14 mouse cellular contexts compared by ENCODE assay signal in genomic region chr5:116392603-116393002, GRCm38 (mm10). TPM values are rescaled to one million over a fixed set of nuclear protein-coding genes. Genes with fewer than 3 reads are reported as not detected.
A peak's percentile ranks its signal among the peaks of the same experiment; 100 is the strongest.
DNase-seq lines count a peak whose midpoint lies in the region; ATAC-seq lines count a peak whose summit lies in the region.
"Had no signal": no experiment of that assay in that cellular context is flagged by ENCODE, and none has a peak within 500 bp of the region (broad histone marks: within the 10 kb centered on the region; RNA-seq: fewer than 3 reads in every experiment).

No protein-coding gene starts in this region.

- 58% methylated on average over 9 of the region's 9 CpGs for WGBS in heart, embryonic 12.5 days
- 88% methylated on average over 9 of the region's 9 CpGs for WGBS in forebrain, embryonic 11.5 days
- 81% methylated on average over 9 of the region's 9 CpGs for WGBS in kidney, embryonic 15.5 days

- H3K9ac ChIP-seq in heart, embryonic 12.5 days = no peak overlapping the region
- no peak overlapping the region for H3K9ac ChIP-seq in forebrain, embryonic 11.5 days (ENCODE audit: low read length)
- H3K9ac ChIP-seq in kidney, embryonic 15.5 days = no peak overlapping the region
- H3K9ac ChIP-seq: midbrain, embryonic 13.5 days had no signal

- H3K4me3 ChIP-seq in heart, embryonic 12.5 days = no peak overlapping the region
- H3K4me3 ChIP-seq in forebrain, embryonic 11.5 days (ENCODE audit: low read depth, low read length) = no peak overlapping the region
- no peak overlapping the region for H3K4me3 ChIP-seq in kidney, embryonic 15.5 days (replicated peaks)
- H3K4me3 ChIP-seq: erythroblast, embryonic 14.5 days; midbrain, embryonic 13.5 days had no signal

- H3K27ac ChIP-seq in heart, embryonic 12.5 days (ENCODE audit: poor library complexity, severe bottlenecking) = no peak overlapping the region
- H3K27ac ChIP-seq in forebrain, embryonic 11.5 days (ENCODE audit: low read depth, low read length) = no peak overlapping the region
- no peak overlapping the region for H3K27ac ChIP-seq in kidney, embryonic 15.5 days
- H3K27ac ChIP-seq: kidney, postnatal 0 days; midbrain, embryonic 13.5 days had no signal

- no peak overlapping the region for H3K4me2 ChIP-seq in heart, embryonic 12.5 days
- H3K4me2 ChIP-seq in forebrain, embryonic 11.5 days (ENCODE audit: low read depth, low read length, severe bottlenecking) = no peak overlapping the region
- no peak overlapping the region for H3K4me2 ChIP-seq in kidney, embryonic 15.5 days
- H3K4me2 ChIP-seq: midbrain, embryonic 13.5 days had no signal

- H3K27me3 ChIP-seq in heart, embryonic 12.5 days (replicated peaks) = no peaks in the 10 kb centered on the region
- H3K27me3 ChIP-seq in forebrain, embryonic 11.5 days (ENCODE audit: control insufficient read depth, insufficient read depth, low read length) = no peaks in the 10 kb centered on the region
- H3K27me3 ChIP-seq in kidney, embryonic 15.5 days = no peaks in the 10 kb centered on the region
- H3K27me3 ChIP-seq: midbrain, embryonic 13.5 days had no signal

- DNase-seq in heart, adult 11 months = peak; percentile 97
- peak; percentile 78 for DNase-seq in MN1 (ENCODE audit: low spot score)
- peak; percentile 42 for DNase-seq in adrenal gland, postnatal 25 days
- peak; percentile 31 to 44 for DNase-seq in heart, postnatal 36 days
- DNase-seq in forebrain, embryonic 11.5 days (ENCODE audit: low spot score) = no peak
- DNase-seq: left cerebral cortex, postnatal 4 days; thymus, adult 2 months had no signal

- H3K9me3 ChIP-seq in heart, embryonic 12.5 days (replicated peaks) = no peaks in the 10 kb centered on the region
- no peaks in the 10 kb centered on the region for H3K9me3 ChIP-seq in forebrain, embryonic 11.5 days (ENCODE audit: control insufficient read depth, low read length)
- no peaks in the 10 kb centered on the region for H3K9me3 ChIP-seq in kidney, embryonic 15.5 days (replicated peaks)
- H3K9me3 ChIP-seq: midbrain, embryonic 13.5 days had no signal

- intact Hi-C loops in heart, postnatal 36 days (cut with DNase I) = no loop called here

- no peak for ATAC-seq in heart, embryonic 12.5 days (ENCODE audit: insufficient number of reproducible peaks, low FRiP score)
- no peak for ATAC-seq in forebrain, embryonic 11.5 days (replicated peaks; ENCODE audit: low FRiP score)
- no peak for ATAC-seq in kidney, embryonic 15.5 days (replicated peaks; ENCODE audit: low FRiP score)
- ATAC-seq: activated CD4-positive, CD25-positive, alpha-beta regulatory T cell, adult 4 months; midbrain, embryonic 13.5 days had no signal

- H3K4me1 ChIP-seq in heart, embryonic 12.5 days (replicated peaks) = peaks cover 19% of the 10 kb centered on the region
- no peaks in the 10 kb centered on the region for H3K4me1 ChIP-seq in forebrain, embryonic 11.5 days (replicated peaks; ENCODE audit: control insufficient read depth, insufficient read depth, low read length)
- H3K4me1 ChIP-seq in kidney, embryonic 15.5 days = no peaks in the 10 kb centered on the region

- H3K36me3 ChIP-seq in heart, embryonic 12.5 days = no peaks in the 10 kb centered on the region
- no peaks in the 10 kb centered on the region for H3K36me3 ChIP-seq in forebrain, embryonic 11.5 days (ENCODE audit: control insufficient read depth, insufficient read depth, low read length)
- no peaks in the 10 kb centered on the region for H3K36me3 ChIP-seq in kidney, embryonic 15.5 days
- H3K36me3 ChIP-seq: midbrain, embryonic 13.5 days had no signal

RNA-seq across cellular contexts. Expression of gene Hspb8, which starts 30.1 kb away (rescaled TPM):
- polyA plus RNA-seq in heart, embryonic 12.5 days (2016; fragmentation: Nextera tagmentation; extraction: Ambion mirVana) = 37.7 and 37.9 TPM in 2 replicates
- 52.2 and 64.0 TPM in 2 replicates for total RNA-seq in adrenal gland, postnatal 25 days (2021)
- total RNA-seq in heart, postnatal 36 days (2021) = 100 to 1,000 TPM; 386 to 424 TPM
- polyA plus RNA-seq in forebrain, embryonic 11.5 days (2014; fragmentation: Nextera tagmentation; extraction: Ambion mirVana) = 8.0 and 9.8 TPM in 2 replicates
- 4.8 and 8.0 TPM in 2 replicates for polyA plus RNA-seq in kidney, embryonic 15.5 days (2015; fragmentation: Nextera tagmentation; extraction: Ambion mirVana)
- total RNA-seq: common myeloid progenitor, adult 5-6 weeks had no signal
- polyA plus RNA-seq: activated CD4-positive, CD25-positive, alpha-beta regulatory T cell, adult 4 months; erythroblast, embryonic 14.5 days had no signal
